Mouse (Mus musculus): ENCODE measurements around the gene Pdss1. TPM values are rescaled to one million over a fixed set of nuclear protein-coding genes. Genes with fewer than 3 reads are reported as not detected.
A peak's percentile ranks its signal among the peaks of the same experiment; 100 is the strongest.
"Not testable (repeated sequence)": the region's sequence is repeated elsewhere in the genome, so short reads cannot be mapped to it uniquely, and the experiment has no call there.

The Pdss1 gene
- 10 to 100 TPM; 12.8 to 15.6 TPM for total RNA-seq (2021)

- DNase-seq (ENCODE audit: extremely low spot score in 1 of 2, low spot score in 1 of 2), result peak; percentile 76 to 78
Observed at GRCm38 (mm10) chr2:22895282-22896273, at the start of gene Pdss1. Gene Pdss1 (plus strand): TSS chr2:22895522.

- no peak for DNase-seq (ENCODE audit: extremely low spot score in 1 of 2, low spot score in 1 of 2)
Observed at GRCm38 (mm10) chr2:22851900-22852299, 43.4 kb upstream of the Pdss1 start.

- DNase-seq (ENCODE audit: extremely low spot score in 1 of 2, low spot score in 1 of 2), result no peak
Observed at GRCm38 (mm10) chr2:22857501-22857900, 37.8 kb upstream of the Pdss1 start.

- DNase-seq (ENCODE audit: extremely low spot score in 1 of 2, low spot score in 1 of 2), result no peak
Observed at GRCm38 (mm10) chr2:22862194-22862593, 33.1 kb upstream of the Pdss1 start.

DNA sequence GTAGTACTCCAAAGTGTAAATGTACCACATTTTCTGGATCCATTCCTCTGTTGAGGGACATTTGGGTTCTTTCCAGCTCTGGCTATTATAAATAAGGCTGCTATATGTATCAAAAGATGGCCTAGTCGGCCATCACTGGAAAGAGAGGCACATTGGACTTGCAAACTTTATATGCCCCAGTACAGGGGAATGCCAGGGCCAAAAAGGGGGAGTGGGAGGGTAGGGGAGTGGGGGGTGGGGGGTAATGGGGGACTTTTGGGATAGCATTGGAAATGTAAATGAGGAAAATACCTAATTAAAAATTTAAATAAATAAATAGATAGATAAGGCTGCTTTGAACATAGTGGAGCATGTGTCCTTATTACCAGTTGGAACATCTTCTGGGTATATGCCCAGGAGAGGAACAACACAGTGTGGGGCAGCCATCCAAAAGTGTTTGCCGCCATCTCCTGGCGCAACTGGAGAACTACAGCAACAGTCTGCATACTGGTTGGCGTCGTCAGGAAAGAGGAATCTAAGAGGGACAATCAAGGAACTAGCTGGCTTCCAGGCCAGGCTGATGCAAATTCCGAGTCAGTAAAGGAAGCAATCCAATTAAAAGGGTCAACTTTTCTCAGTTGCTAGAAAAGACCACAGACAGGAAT is 30.8 kb upstream of the Pdss1 start:
- DNase-seq (ENCODE audit: extremely low spot score in 1 of 2, low spot score in 1 of 2), result peak; percentile 71 to 78

DNA sequence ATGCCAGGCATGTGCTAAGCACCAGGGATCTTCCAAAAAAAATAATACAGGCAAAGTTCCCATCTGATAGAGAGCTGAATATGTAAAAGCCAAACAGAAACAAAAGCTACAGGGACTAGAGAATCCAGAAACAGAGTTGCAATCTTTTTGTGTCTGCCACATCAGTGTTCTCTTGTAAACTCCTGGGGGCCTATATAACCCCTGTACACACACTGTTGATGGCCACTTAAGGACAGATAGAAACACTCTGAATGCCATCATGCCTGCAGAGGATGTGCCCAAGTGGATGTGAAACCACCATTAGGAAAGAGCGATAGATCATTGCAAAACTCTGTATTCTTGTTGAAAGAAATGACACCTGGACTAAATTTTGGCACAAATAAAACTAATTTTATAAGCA is 29.5 kb upstream of the Pdss1 start:
- no peak for DNase-seq (ENCODE audit: extremely low spot score in 1 of 2, low spot score in 1 of 2)

DNA sequence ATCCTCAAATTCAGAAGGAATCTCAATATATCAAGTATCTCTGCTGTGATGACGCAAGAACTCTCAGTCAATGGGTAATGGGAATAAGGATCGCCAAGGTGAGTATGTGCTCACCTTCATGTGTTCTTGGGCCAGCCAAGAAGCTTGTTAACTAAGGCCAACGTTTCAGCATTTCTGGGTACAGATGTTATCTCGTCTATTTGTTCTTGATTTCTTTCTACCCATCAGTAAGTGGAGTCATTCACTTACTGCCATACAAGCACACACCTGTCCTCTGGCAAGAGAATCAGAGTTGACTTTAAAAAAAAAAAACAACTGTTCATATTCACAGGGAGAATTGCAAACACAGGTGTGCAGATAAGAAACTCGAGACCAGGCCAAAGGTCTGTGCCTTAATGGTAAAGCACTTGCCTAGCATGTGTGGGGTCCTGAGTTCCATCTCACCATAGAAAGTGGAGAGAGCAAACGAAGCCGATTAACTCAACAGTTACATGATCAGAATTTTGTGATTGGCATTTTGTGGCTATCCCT is 28.4 kb upstream of the Pdss1 start:
- DNase-seq (ENCODE audit: extremely low spot score in 1 of 2, low spot score in 1 of 2), result no peak

GRCm38 (mm10) chr2:22873159-22873558 is 22.2 kb upstream of the Pdss1 start:
- no peak for DNase-seq (ENCODE audit: extremely low spot score in 1 of 2, low spot score in 1 of 2)

GRCm38 (mm10) chr2:22874628-22875027 is 20.7 kb upstream of the Pdss1 start:
- no peak for DNase-seq (ENCODE audit: extremely low spot score in 1 of 2, low spot score in 1 of 2)

GRCm38 (mm10) chr2:22876614-22877013 is 18.7 kb upstream of the Pdss1 start:
- DNase-seq (ENCODE audit: extremely low spot score in 1 of 2, low spot score in 1 of 2), result no peak

GRCm38 (mm10) chr2:22878781-22879180 is 16.5 kb upstream of the Pdss1 start:
- DNase-seq (ENCODE audit: extremely low spot score in 1 of 2, low spot score in 1 of 2), result no peak

DNA sequence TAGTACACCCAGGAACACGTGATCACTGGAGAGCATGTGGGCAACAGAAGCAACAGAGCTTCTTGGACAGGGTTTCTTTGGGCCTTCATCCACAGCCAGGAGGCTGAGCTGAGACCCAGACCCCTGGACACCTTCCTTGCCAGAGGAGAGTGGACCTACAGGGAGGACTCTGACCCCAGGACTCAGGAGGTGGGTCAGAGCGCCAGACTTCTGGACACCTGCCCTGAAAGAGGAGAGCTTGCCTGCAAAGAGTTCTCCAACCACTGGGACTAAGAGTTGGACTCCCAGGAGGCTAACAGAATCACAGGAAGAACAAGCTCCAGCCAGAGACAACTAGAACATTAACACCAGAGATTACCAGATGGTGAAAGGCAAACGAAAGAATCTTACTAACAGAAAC is 14.6 kb upstream of the Pdss1 start:
- DNase-seq (ENCODE audit: extremely low spot score in 1 of 2, low spot score in 1 of 2), result not testable (repeated sequence)

DNA sequence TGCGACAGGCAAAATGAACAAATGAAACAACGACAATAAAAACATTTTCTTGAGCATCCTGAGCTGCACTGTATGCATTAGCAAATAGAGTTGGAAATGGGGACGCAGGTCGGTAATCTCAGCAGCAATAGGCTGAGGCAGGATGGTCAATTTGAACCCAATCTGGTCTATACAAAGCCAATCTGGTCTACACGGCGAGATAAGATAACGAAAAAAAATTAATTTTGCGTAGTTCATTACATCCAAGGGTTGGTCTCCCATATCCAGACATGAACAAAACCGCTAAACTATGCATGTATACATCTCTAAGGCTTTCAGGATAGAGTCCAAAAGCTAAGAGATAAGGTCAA is 415 bp upstream of the Pdss1 start:
- no peak for DNase-seq (ENCODE audit: extremely low spot score in 1 of 2, low spot score in 1 of 2)

GRCm38 (mm10) chr2:22903947-22904346 is 8.6 kb downstream of the Pdss1 start:
- no peak for DNase-seq (ENCODE audit: extremely low spot score in 1 of 2, low spot score in 1 of 2)

GRCm38 (mm10) chr2:22914421-22914820 is 19.1 kb downstream of the Pdss1 start:
- no peak for DNase-seq (ENCODE audit: extremely low spot score in 1 of 2, low spot score in 1 of 2)

DNA sequence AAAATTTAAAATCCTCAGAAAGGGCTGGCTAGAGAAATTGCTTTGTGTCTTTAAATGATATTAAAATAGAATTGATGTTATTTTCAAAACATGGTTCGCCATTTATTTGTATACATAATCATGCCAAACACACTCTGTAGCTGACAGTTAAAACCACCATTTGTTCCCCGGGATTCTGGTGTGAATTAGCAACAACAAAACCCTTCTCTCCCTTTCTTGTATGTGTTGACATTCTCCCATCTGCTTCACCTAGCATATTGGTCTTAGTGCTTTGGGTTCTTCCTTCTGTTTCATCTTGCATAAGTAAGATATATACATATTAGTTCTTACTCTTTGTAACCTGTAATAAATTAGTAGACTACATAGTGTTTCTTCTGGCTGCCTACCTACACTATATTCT is 23.3 kb downstream of the Pdss1 start:
- no peak for DNase-seq (ENCODE audit: extremely low spot score in 1 of 2, low spot score in 1 of 2)

DNA sequence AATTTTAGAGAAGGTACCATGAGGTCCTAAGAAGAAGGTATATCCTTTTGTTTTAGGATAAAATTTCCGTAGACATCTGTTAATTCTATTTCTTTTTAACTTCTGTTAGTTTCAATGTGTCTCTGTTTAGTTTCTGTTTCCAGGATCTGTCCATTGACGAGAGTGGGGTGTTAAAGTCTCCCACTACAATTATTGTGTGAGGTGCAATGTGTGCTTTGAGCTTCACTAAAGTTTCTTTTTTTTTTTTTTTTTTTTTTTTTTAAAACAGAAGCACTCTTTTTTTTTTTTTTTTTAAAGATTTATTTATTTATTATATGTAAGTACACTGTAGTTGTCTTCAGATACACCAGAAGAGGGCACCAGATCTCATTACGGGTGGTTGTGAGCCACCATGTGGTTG is 30.6 kb downstream of the Pdss1 start:
- not testable (repeated sequence) for DNase-seq (ENCODE audit: extremely low spot score in 1 of 2, low spot score in 1 of 2)

DNA sequence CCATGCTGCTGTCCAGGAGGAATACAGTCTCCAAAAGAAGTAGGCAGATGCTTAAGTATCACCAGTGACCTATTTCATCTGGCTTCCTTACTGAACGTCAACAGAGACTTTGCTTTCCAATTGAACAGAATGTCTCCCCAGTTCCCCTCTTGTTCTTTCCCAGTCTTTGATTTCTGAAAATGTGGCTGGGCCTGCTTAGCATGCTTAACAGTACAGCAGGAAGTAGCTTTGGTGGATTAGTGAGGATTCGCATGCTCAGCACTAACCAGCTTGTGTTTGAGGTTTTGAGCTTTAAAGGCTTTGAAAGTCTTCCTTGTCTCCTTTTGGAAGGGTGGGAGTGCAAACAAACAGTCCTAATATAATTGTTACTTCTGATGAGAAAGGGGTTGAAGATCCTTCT is 32.9 kb downstream of the Pdss1 start:
- no peak for DNase-seq (ENCODE audit: extremely low spot score in 1 of 2, low spot score in 1 of 2)

GRCm38 (mm10) chr2:22933556-22933955 is 38.2 kb downstream of the Pdss1 start:
- no peak for DNase-seq (ENCODE audit: extremely low spot score in 1 of 2, low spot score in 1 of 2)

DNA sequence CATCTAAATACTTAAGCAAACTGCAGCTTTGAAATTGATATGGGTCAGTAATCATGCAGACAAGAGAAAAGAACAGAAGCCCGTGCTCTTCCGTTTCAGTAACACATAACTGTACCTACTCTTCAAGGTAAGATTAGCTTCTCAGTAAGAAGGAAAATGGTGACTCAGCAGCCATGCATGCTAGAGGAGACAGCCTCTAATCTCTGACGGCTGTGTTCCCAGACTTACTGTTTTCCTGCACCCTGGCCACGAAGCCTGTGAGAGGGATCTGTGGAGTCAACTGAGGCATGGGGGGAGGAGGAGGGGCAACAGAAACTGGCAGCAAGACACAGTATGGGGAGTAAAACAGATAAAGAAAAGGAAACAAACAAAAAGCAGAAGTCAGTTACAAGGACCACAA is 54.6 kb downstream of the Pdss1 start:
- DNase-seq (ENCODE audit: extremely low spot score in 1 of 2, low spot score in 1 of 2), result no peak

DNA sequence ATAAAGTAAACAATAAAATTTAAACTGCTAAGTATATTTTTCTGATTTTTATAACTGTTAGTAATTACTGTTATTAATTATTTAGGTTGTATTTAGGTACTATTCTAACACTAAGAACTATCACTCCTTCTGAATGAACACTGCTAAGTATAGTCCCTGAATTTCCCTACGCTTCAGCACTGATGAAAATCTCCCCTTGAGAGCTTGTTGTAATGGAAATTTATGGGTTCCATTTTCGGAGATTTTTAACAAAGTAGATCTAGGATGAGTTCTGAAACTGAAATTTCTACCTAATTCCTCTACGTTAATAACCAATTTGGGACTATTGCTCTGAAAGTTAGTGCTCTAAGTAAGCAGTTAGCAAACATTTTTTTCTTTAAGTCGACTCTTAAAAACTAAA is 59.0 kb downstream of the Pdss1 start:
- no peak for DNase-seq (ENCODE audit: extremely low spot score in 1 of 2, low spot score in 1 of 2)

GRCm38 (mm10) chr2:22955914-22956313 is 60.6 kb downstream of the Pdss1 start:
- no peak for DNase-seq (ENCODE audit: extremely low spot score in 1 of 2, low spot score in 1 of 2)

Data from layer of hippocampus, postnatal 25 days (tissue).